Mouse (Mus musculus): ENCODE measurements at regions not wholly inside any gene's neighbourhood (a gene's known extent, or its start where the extent isn't known, plus 50 kb on each side); places are given as distances from the start of the nearest gene placed in this dataset.

- Histone ChIP-seq H3K9ac (ENCODE audit: low read depth, low read length) (no peak overlapping the region), H3K27ac (ENCODE audit: low read length) (peak overlapping the region; percentile 47; the same call in 1 of the 2 replicates)
Observed at GRCm38 (mm10) chr11:22698057-22698941, 162.5 kb downstream of the B3gnt2 start.

DNA sequence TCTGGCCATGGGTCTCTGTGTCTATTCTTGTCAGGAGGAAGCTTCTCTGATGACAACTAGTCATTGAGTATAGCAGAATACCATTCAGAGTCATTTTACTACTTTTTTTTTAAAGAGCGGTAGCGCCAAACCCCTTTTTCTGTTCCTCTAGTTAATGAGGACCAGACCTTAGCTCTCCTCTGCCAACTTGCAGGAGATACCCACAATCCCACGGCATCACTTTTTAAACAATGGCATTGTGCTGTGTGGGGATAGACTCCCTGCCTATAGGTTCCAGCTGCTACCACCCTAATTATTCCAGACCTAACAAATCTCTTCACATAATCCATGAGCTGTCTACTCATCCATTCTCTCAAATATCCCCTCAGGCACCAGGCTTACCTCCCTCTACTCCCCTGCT is 154.7 kb downstream of the B3gnt2 start:
- H3K4me1 ChIP-seq (ENCODE audit: control insufficient read depth, insufficient read depth, low read length) = no peaks in the 10 kb centered on the region
- H3K4me2 ChIP-seq (ENCODE audit: low read length) = no peak overlapping the region
- H3K27me3 ChIP-seq (ENCODE audit: control insufficient read depth, insufficient read depth, low read depth, low read length) = no peaks in the 10 kb centered on the region
- no peak overlapping the region for H3K9ac ChIP-seq (ENCODE audit: low read depth, low read length)
- WGBS = 83% methylated on average over 3 of the region's 3 CpGs
- H3K36me3 ChIP-seq (ENCODE audit: control insufficient read depth, insufficient read depth, low read length) = no peaks in the 10 kb centered on the region
- H3K9me3 ChIP-seq (replicated peaks; ENCODE audit: control insufficient read depth, low read length, poor library complexity, severe bottlenecking) = no peaks in the 10 kb centered on the region
- H3K27ac ChIP-seq (ENCODE audit: low read length) = no peak overlapping the region
- no peak overlapping the region for H3K4me3 ChIP-seq (ENCODE audit: low read depth, low read length)
- no peak for ATAC-seq

More at GRCm38 (mm10) chr11:22698057-22698941, 162.5 kb downstream of the B3gnt2 start:
- Histone ChIP-seq H3K4me2 (ENCODE audit: low read length) (no peak overlapping the region), H3K4me3 (ENCODE audit: low read depth, low read length) (no peak overlapping the region), H3K9me3 (replicated peaks; ENCODE audit: control insufficient read depth, low read length, poor library complexity, severe bottlenecking) (no peaks in the 10 kb centered on the region), H3K27me3 (ENCODE audit: control insufficient read depth, insufficient read depth, low read depth, low read length) (no peaks in the 10 kb centered on the region), H3K4me1 (ENCODE audit: control insufficient read depth, insufficient read depth, low read length) (peaks cover 12% of the 10 kb centered on the region; the same call in 1 of the 2 replicates), H3K36me3 (ENCODE audit: control insufficient read depth, insufficient read depth, low read length) (no peaks in the 10 kb centered on the region)
- 40% methylated on average over 5 of the region's 5 CpGs for WGBS
- ATAC-seq = peak; percentile 95
